Mouse (Mus musculus): ENCODE measurements at regions not wholly inside any gene's neighbourhood (a gene's known extent, or its start where the extent isn't known, plus 50 kb on each side); places are given as distances from the start of the nearest gene placed in this dataset.

DNA sequence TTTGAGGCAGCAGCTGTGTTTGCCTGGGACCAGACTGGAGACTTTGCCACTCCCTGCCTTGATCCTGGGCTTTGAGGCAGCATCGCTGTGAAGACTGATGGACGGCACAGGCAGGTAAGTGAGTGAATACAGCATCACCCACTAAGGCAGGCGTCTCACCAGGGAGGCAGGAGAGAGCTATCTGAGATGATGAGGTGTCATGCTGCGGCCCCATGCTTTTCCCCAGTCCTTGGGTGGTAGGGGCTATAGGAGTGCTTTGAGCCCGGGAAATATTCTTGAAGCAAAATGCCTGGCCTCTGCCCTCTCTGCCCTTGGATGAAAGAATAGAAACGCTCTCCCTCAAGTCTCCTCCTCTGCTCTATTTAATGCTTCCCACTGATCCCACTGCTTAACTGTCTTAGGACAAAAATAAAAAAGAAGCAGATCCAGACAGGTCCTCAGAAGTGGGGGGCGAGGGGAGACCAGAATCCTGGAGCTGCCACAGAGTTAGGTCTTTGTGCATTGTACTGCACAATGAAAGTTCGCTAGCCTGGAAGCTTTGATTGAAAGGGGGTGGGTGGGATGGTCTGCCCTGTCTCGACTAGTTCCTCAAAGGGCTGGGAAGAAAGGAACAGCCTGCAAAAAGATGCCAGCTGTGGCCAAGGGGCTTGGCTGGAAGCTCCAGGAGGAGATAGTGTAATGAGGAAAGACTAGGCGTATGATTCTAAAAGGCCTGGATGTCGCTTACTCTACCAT lies 117.4 kb upstream of the Cdh5 start:
- intact Hi-C loops (cut with DNase I): no loop called here
- no peak for DNase-seq

DNA sequence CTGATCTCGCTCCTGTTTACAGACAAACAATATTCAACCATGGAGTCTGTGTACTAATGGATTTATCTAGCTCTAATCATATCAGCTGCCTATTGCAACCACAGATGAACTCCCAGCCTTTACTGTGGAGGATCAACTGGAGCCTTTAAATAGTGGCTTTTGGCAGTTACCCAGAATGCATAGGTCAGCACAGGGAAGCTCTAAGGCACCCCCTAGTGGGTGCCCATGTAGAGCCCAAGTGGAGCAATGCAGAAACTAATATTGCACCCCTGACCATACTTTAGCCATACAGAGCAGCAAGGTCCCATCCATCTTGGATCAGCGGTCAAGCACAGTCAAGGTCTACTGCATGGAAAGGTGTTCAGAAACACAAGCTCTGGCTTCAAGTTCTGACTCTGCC lies 115.8 kb upstream of the Cdh5 start:
- intact Hi-C loops (cut with DNase I): no loop called here
- DNase-seq: no peak

DNA sequence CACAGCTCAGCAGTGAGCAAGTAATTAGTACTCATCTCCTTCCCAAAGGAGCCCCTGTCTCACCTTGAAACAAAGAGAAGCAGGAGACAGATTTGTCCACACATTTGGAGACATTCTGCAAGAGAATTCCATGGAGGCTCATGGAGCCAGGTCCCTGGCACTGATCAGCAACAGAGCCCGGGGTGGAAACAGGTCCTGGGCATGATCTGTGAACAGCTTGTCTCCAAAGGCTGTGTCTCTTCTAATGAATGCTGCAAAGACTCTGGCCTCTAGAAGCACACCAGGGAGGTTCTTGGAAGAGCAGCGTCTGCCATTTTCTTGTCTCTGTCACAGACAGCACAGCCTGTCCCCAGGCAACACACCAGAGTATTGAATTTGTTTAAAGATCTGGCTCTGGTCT lies 107.5 kb upstream of the Cdh5 start:
- peak; percentile 4 for DNase-seq
- intact Hi-C loops (cut with DNase I): no loop called here

DNA sequence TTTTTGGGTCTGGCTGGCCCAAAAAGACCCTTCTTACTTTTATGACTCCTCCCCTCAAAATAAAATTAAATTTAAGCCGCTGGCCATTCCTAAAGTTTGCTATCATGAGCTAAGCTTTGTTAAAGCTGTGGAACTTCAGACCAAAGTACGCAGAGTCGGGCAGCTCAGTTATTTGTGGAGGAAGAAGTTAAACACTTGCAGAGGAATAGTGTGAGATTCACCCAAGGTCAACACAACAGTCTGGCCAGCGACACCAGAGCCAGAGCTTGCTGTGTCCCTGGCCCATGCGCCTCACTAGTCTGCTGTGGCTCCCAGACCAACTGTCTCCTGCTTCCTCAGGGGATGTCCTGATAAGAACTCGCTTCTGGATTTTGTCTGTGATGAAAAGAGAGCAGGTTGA lies 103.3 kb upstream of the Cdh5 start:
- no peak for DNase-seq
- intact Hi-C loops (cut with DNase I): no loop called here

DNA sequence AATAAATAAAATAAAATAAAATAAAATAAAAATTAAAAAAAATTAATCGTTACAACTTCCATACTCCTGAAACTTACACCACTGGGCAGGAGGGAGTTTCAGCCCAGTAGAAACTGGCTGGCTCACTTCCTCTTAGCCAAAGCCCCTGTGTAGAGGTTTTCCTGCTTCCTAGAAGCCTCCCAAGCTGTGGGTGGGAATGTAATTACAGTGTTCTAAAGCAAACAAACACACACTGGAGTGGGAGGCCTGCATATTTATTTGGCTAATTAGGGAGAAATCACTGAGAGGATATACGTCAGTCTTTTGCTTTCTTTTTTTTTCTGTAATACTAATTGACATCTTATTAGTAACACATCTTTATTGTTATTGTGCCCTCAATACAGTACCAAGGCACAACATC lies 94.2 kb upstream of the Cdh5 start:
- intact Hi-C loops (cut with DNase I): no loop called here
- no peak for DNase-seq

DNA sequence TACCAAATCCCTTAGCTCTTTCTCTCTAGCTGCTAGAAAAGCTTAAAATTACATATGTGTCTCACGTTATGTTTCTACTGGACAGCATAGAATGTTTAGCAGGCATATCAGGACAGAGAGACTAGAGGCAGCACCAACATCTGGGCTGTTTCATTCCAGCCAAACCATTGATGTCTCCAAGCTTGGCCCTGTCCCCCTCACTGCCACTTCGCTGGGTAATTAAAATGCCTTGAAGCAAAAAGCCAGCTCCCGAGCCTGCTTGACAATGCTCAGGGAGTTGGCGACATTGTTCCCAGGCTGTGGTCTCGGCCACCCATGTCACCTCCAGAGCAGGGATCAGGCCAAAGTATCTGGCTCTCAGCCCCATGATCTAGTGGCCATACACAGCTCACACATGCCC lies 92.7 kb upstream of the Cdh5 start:
- intact Hi-C loops (cut with DNase I): no loop called here

DNA sequence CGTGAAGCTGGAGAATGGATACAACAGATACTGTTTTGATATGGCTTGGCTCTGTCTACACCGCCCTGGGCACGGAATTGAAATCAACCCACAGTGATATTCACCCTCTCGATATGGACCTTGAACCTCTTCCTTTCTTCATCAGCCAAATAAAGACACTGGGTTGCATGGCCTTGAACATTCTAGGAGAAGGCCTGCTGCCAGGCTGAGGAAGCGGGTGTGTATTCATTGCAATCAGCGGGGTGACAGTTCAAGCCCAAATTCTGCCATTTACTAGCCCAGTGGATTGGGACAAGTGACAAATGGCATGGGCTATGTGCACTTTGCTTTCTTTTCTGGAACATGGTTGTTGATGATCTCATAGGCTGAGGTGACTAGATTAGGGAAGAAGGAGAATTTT lies 92.1 kb upstream of the Cdh5 start:
- DNase-seq: peak; percentile 8
- intact Hi-C loops (cut with DNase I): no loop called here

More for the DNA sequence above, 92.7 kb upstream of the Cdh5 start:
- DNase-seq: peak; percentile 24

DNA sequence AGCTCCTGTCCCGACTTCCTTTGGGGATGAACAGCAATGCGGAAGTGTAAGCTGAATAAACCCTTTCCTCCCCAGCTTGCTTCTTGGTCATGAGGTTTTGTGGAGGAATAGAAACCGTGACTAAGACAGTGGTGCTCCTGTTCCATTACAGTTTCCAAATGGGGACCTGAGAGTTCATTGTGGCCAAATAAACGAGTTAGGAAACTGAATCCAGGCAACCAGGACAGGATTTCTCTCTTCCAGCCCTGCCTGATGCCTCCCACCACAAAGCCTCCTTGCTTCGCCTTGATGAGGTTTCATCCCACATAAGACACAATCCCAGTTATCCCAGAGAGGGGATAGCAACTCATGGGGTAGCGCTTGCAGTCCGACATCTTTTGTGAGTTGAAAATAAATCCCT lies 79.2 kb upstream of the Cdh5 start:
- DNase-seq: no peak
- intact Hi-C loops (cut with DNase I): loop anchor here (10.0 kb wide), 2 partner anchors 447 to 677 kb away; no protein-coding TSS in a partner anchor

DNA sequence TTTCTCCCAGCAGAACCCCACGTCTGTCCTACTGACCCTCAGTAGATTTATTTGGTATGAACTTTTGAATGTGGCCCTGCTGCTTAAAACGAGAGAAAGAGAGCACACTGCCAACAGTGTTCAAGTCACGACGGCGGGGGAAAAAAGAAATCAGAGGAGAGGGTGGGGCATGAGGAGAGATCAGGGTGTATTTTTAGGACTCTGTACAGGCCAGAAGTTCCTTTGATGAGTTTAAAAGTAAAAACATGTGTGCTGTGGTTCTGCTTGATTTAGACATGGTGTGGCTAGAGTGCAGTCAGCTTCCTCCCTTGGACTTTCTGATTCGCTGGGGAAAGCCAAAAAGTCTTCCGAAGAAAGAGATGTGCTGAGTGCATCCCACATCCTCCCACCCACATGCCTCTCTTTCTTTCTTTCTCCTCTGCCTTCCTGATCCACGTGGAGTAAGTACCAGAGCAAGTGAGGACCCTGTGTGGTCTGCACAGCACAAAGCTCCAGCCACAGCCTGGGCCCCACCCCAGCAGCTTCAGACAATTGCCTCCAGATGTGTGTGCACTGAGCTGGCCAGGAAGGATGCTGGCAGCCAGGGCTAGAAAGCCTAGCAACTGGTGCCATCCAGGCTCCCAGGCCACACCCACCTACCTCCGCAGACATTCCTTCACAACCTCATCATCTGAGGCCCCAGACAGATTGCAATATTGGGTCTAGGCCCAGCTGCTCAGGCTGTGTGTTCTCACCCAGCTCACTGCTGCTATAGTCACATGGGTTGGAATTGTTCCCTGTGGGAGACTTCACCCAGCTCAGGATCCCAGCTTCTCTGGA lies 78.5 kb upstream of the Cdh5 start:
- intact Hi-C loops (cut with DNase I): loop anchor here (10.0 kb wide), 2 partner anchors 448 to 678 kb away; no protein-coding TSS in a partner anchor
- DNase-seq: no peak

DNA sequence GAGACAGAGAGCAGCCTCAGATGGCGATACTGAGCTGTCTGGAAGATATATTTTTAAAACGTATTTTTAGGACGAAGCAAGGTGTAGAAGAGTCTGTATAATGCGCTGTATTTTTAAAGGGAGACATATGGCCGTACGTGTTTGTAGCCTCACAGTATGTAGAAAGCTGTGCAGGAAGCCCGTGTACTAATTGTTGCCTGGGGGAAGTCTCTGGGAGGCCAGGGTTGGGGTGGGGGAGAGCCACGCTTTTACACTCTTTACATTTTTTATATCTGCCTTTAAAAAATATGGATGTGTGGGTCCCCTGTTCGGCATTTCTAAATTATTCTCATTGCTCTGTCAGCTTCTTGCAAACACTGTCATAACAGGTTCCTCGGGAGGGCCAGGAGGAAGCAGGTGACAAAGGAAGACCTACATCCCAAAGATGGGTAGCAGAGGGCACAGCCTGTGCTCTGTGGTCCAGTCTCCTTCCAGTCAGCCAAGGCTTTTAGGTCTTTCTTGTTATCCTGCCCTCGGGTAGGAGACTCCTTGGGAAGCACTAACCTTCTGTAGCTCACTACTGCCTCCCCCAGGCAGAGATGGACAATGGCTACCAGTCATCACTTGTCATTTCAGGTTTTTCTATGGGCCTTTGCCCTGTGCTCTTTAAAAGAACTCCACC lies 74.1 kb upstream of the Cdh5 start:
- DNase-seq: peak; percentile 50
- intact Hi-C loops (cut with DNase I): loop anchor here (2.0 to 10.0 kb wide), 4 partner anchors 285 to 1242 kb away; partner anchors contain the start of gene Cdh11

DNA sequence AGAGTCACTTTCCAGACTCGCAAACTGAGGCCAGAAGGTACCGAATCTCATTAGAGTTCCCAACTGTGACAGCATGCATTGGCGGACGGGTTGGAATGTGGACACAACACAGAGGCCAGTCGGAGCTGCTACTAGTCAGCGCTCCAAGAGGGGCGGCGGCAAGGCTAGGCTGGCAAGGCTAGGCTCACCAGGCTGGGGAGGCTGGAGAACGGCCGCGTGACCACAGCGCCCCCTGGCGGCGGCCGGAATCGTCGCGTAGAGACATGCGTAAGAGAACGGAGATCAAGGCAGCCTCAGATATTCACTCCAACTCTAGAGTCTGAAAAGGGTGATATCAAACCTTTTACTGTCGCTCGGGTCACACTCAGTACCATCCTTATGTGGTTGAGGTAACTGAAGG lies 72.8 kb upstream of the Cdh5 start:
- intact Hi-C loops (cut with DNase I): loop anchor here (5.0 to 10.0 kb wide), 3 partner anchors 286 to 684 kb away; no protein-coding TSS in a partner anchor
- peak; percentile 89 for DNase-seq

DNA sequence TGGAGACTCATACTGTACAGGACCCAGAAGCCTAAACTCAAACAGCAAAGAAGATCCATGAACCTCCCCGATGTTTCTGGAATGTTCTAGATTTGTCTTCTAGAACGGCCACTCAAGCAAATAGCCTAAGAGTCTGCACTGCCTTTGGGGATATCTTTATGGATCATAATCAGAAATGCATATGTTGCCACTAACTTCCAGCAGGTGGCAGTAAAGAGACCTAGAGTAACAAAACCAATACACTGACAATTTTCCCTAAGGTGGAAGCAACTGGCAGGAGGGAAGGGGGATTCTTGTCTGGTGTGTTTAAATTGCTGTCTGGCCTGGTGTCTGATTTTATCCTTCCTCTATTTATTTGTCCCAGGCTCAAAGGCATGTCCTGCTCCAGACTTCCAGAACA lies 69.2 kb upstream of the Cdh5 start:
- intact Hi-C loops (cut with DNase I): no loop called here

DNA sequence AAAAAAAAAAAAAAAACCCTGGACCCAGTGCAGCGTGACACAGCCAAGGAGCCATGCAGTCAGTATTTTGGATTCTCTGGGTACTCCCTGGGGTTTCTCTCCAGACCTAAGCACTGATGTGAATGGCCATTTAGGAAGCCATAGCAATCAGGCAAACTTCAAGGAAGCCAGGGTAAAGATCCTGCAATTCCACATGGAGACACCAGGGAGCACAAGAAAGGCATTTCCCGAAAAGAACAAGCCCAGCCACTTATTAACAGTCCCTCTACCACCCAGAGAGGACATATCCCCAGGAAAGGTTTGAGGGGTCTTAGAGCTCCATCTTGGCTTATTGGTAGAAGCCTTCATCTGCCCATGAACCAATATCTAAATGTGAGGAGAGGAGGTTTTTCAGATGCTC lies 68.3 kb upstream of the Cdh5 start:
- intact Hi-C loops (cut with DNase I): no loop called here
- peak; percentile 9 for DNase-seq

More for the DNA sequence above, 69.2 kb upstream of the Cdh5 start:
- peak; percentile 13 for DNase-seq

DNA sequence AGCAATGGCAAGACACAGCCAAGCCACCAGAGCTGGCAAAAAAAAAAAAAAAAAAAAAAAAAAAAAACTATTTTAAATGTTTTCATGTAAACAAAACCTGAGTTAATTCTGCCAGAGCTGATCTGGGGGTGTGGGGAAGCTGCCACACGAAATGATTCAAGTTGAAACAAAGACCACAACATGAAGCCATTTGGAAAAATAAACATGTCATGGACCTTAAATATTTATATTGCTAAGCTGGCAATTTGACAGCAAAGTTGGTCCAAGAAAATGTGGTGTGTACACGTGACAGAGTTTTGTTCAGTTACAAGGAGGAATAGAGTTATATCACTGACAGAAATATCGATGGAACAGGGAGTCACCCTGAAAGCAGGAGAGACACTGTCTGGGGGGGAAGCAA lies 67.1 kb upstream of the Cdh5 start:
- no peak for DNase-seq
- intact Hi-C loops (cut with DNase I): no loop called here

DNA sequence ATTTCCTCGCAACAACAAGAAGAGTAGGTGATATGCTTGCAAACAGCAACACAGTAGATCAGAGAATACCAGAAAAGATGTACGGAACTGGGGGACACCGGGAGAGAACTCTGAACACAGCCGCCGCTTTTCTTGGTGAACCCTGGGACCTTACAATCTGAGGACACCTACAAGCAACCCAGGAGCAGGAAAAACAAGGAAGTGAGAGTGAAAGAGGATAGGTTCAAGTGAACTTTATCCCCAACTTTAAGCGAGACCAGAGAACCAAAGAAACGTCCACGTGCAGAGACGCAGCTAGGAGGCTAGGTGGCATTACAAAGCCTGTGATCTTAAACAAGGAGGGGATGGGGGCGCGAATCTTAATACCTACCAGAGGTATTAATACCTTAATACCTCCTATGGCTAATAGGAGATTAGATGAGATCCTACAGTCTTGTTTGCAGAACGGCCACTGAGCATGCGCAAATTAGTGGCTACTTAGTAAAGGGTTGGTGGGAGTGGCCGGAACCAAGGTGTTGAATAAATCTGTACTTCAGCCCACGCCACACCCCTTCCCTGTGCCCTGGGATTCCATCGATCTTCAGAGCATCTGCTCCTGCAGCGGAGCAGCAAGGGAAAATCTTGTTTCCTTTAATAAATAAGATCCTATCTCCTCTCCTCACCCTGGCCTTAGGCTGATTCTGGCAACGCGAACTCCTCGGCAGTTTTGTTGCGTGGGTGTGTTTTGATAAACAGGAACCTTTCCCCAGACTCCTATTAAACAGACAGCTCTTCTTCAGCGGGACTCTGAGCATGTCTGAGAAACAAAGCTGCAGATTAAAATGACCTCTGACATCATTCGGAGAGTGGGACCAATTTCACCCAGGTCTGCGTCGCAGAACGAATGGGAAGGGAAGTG lies 64.6 kb upstream of the Cdh5 start:
- DNase-seq: no peak
- intact Hi-C loops (cut with DNase I): no loop called here

DNA sequence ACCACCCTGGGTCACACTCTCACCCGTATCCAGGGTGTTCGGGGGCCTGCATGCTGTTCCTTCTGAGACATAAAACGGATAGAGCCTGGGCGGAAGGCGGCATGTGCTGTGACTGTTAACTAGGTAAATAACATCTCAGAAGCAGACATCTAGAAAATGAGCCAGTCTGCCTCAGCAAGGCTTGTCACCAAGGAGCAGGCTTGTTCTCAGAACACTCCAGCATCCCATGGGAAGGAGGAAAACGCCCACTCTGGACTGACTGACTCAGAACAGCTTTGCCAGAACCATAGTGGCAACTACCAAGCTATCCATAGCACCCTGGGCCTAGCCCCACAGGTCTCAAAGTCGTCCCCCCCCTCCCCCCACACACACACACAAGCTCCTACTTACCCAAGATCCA lies 63.8 kb upstream of the Cdh5 start:
- DNase-seq: no peak
- intact Hi-C loops (cut with DNase I): no loop called here

DNA sequence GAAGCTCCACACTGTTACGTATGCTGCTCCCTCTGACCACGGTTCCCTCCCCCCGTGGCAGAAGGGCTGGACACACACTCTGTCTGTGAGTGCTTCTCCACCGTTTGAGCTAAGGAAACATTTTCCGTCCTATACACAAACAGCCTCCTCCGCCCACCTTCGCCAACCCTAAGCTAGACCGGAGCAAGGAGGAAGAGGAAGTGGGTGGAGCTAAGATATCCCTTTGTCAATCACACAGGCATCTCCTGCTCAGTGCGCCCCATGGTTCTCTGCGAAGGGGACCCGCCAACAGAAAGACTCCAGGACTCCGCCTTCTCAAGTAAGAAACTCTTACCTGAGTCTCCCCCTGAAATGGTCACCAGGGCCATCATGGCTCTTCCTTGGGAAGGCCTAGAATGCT lies 61.9 kb upstream of the Cdh5 start:
- no peak for DNase-seq
- intact Hi-C loops (cut with DNase I): no loop called here

DNA sequence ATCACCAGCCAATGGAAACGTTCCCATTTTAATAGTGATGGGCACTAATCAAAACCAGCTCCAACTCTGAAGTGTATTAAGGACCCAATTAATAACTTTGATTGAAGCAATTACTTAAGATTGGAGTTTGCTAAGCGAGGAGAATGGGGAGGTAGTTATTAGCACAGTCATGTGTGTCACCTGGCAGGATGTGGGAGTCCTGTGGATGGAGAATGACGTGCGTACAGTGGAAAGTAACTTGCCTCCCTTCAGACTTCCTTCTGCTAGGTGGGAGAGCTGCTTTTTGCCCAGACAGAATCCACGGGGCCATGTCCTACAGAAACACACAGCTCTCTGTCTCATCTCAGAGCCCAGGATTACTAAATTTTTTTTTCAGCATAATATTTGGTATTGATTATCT lies 59.9 kb upstream of the Cdh5 start:
- no peak for DNase-seq
- intact Hi-C loops (cut with DNase I): no loop called here

DNA sequence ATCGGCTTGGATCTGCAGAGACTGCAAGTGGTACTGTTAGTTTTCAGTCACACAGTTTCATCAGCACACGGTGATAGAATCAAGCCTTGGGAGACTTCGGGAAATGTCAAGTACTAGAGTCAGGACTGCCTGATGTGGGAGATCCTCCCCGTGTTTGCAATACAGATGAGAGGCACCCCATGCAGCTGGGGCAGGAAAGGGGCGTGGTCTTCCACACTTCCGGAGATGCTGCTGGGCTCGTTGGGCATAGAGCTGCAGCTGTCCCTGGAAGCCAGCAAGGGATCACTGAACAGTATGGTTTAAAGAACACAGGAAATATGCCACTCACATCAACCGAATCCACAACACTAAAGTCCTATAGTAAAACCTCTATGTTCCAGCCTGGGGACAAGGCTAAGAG lies 59.0 kb upstream of the Cdh5 start:
- intact Hi-C loops (cut with DNase I): no loop called here
- no peak for DNase-seq

DNA sequence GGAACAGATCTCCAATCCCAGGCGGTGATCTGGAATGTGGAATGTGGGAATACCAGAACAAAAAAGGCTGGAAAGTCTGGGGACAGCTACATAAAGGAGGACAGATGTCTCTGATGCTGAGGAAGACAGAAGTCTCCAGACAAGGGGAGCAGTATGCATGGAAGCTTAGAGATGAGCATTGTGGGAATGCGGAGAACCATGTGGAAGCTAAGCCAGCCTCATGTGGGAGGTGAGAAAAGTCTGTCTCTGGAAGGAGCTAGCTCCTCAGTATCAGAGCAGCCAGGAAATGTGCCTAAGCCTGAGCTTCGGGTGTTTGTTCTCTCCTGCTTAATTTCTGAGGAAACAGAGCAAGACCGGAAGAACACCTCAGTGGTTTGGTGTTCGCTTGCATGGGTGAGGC lies 53.4 kb upstream of the Cdh5 start:
- intact Hi-C loops (cut with DNase I): no loop called here
- no peak for DNase-seq

DNA sequence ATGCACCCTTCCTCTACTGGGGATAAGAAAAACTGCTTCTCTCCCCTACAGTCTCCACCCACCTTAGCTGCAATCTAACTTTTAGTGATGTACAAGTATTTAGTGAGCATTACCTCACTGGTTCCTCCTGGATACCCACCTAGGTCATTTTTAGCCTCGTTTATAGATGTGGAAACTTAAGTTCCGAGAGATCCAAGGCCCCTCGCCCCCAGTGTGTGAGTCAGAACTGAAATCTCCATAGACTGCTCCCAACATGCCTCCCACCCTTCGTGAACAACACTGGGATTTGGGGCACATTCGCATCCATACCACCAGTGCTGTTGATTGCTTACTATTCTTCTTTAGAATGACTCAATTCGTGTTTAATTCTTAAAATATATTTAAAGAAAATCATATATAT lies 52.2 kb upstream of the Cdh5 start:
- intact Hi-C loops (cut with DNase I): no loop called here
- DNase-seq: no peak
